8 mouse cellular contexts compared by ENCODE assay signal in genomic region chr3:67557200-67557651, GRCm38 (mm10). TPM values are rescaled to one million over a fixed set of nuclear protein-coding genes. Genes with fewer than 3 reads are reported as not detected.
DNase-seq lines count a peak whose midpoint lies in the region; ATAC-seq lines count a peak whose summit lies in the region.

No protein-coding gene starts in this region.

- peak overlapping the region; percentile 96 for H3K27ac ChIP-seq in macrophage

- 2% methylated on average over 12 of the region's 14 CpGs for WGBS in macrophage (ENCODE audit: missing documents)

- intact Hi-C loops in left cerebral cortex, postnatal 4 days (cut with DNase I): no loop called here

- peak overlapping the region; percentile 35 for H3K4me3 ChIP-seq in macrophage (ENCODE audit: inconsistent target)

- H3K79me2 ChIP-seq in macrophage (ENCODE audit: inconsistent target): no peaks in the 10 kb centered on the region

- DNase-seq in thymus, postnatal 0 days (ENCODE audit: low spot score): peak; percentile 3
- no peak for DNase-seq in thymus, postnatal 4 days
- DNase-seq in spleen, postnatal 14 days (ENCODE audit: low spot score in 2 of 2): peak; percentile 27 to 36
- DNase-seq in left cerebral cortex, postnatal 4 days: no peak
- no peak for DNase-seq in adrenal gland, postnatal 4 days (ENCODE audit: low spot score in 2 of 2)
- no peak for DNase-seq in T-cell, adult 2 months (ENCODE audit: low spot score)

- no peaks in the 10 kb centered on the region for H3K36me3 ChIP-seq in macrophage (ENCODE audit: inconsistent target)

- peak; percentile 25 for ATAC-seq in inflammation-experienced regulatory T-cells, adult 6 months

RNA-seq across cellular contexts. Expression of gene Mfsd1, which starts 25.3 kb away (rescaled TPM):
- polyA plus RNA-seq in thymus, postnatal 0 days (2015; fragmentation: Nextera tagmentation; extraction: Ambion mirVana): 33.6 and 34.5 TPM in 2 replicates
- polyA plus RNA-seq in inflammation-experienced regulatory T-cells, adult 6 months (2017; shearing (Covaris generic)): 10 to 100 TPM; 35.0 to 44.5 (median 35.5) TPM
- total RNA-seq in macrophage (2018; cell fraction: chromatin; rRNA removed): 100 to 1,000 TPM in 14 of 26 experiments, 10 to 100 TPM in 12; 71.9 to 160 (median 106) TPM
- total RNA-seq in macrophage (2018; cell fraction: cytosol; rRNA removed): 100 to 1,000 TPM; 159 to 284 (median 214) TPM
- 100 to 1,000 TPM; 119 to 231 (median 194) TPM for total RNA-seq in macrophage (2018; cell fraction: nucleus; rRNA removed)
- 233 to 282 TPM (median 273 TPM) in 3 replicates for polyA plus RNA-seq in macrophage (2018)
- 10 to 100 TPM; 37.2 to 38.8 TPM for total RNA-seq in left cerebral cortex, postnatal 4 days (2021)
- total RNA-seq in adrenal gland, postnatal 4 days (2021): 10 to 100 TPM; 71.4 to 80.2 TPM

RNA-seq across cellular contexts. Expression of gene Rarres1, which starts 41.9 kb away (rescaled TPM):
- polyA plus RNA-seq in thymus, postnatal 0 days (2015; fragmentation: Nextera tagmentation; extraction: Ambion mirVana): 6.3 and 6.5 TPM in 2 replicates
- polyA plus RNA-seq in inflammation-experienced regulatory T-cells, adult 6 months (2017; shearing (Covaris generic)): not detected
- total RNA-seq in macrophage (2018; cell fraction: chromatin; rRNA removed): under 1 TPM in 1 of 26 experiments, not detected in 25; 0.70 TPM
- total RNA-seq in macrophage (2018; cell fraction: cytosol; rRNA removed): 1 to 10 TPM in 4 of 26 experiments, under 1 TPM in 17, not detected in 5; 0.10 to 1.2 (median 0.62) TPM
- total RNA-seq in macrophage (2018; cell fraction: nucleus; rRNA removed): under 1 TPM in 2 of 26 experiments, not detected in 24; 0.45 to 0.48 TPM
- 0.62 to 1.8 TPM (median 0.96 TPM) in 3 replicates for polyA plus RNA-seq in macrophage (2018)
- 1 to 10 TPM; 1.6 to 2.0 TPM for total RNA-seq in left cerebral cortex, postnatal 4 days (2021)
- 1 to 10 TPM in 1 of 2 experiments, under 1 TPM in 1; 0.81 to 1.3 TPM for total RNA-seq in adrenal gland, postnatal 4 days (2021)

Comparison
In these comparisons a context has a peak if more than half of its experiments do, and no peak if none do; other contexts are left out.
1. DNase-seq: peak in thymus, postnatal 0 days (single experiment) and spleen, postnatal 14 days (2 of 2); none in thymus, postnatal 4 days (single experiment), left cerebral cortex, postnatal 4 days (single experiment), adrenal gland, postnatal 4 days (0 of 2) and T-cell, adult 2 months (single experiment).